Mouse (Mus musculus) heart, postnatal 36 days (tissue): ENCODE data around the gene Osr1. TPM values are rescaled to one million over a fixed set of nuclear protein-coding genes. Genes with fewer than 3 reads are reported as not detected.

Source experiments
- DNase-seq, 2 experiments: peaks; one replicate each; pipeline ENCODE4 v3.0.0; 2021 to 2022
- intact Hi-C: fragments of 180-260 bp; cut with DNase I; formaldehyde crosslinking; loops from one replicate; pipeline ENCODE4 v1.15.1; 2025
- total RNA-seq, 2 experiments: library from RNA; stranded (reverse); gene quantifications; 2 replicates each; pipeline ENCODE4 v1.2.3; 2021

The Osr1 gene
- total RNA-seq, 2 experiments from 2014 or later = 4.3 to 6.5 TPM

GRCm38 (mm10) chr12:9584366-9585084 lies 14.6 kb downstream of the Osr1 start:
- intact Hi-C loops = no loop called here

GRCm38 (mm10) chr12:9585085-9585453 lies 15.2 kb downstream of the Osr1 start:
- intact Hi-C loops = no loop called here
- DNase-seq = no peak

More at GRCm38 (mm10) chr12:9584366-9585084, 14.6 kb downstream of the Osr1 start:
- DNase-seq = peak; percentile 70 to 72

- DNase-seq = no peak
- intact Hi-C loops = no loop called here
Measured at GRCm38 (mm10) chr12:9587732-9588131, 17.8 kb downstream of the Osr1 start.

GRCm38 (mm10) chr12:9589561-9590134 lies 19.7 kb downstream of the Osr1 start:
- DNase-seq = no peak
- intact Hi-C loops = no loop called here

DNA sequence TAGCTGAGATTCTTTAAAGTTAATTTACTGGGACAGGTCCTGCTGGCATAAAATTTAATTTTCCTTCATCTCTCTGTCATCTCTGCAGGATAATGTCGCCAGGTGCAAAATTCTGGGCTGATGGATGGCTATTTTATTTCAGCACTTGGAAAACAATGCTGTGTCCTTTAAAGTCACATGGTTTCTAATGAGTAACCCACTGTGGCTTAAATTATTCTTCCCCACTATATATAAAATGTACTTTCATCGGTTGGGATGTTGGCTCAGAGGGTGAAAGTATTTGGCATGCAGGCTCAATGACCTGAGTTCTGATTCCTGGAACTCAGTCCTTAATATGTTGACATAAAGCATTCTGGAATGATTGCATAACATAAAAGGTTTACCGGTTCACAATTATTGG lies 21.2 kb downstream of the Osr1 start:
- intact Hi-C loops = no loop called here
- no peak for DNase-seq

- no peak for DNase-seq
- intact Hi-C loops = no loop called here
Measured at GRCm38 (mm10) chr12:9598219-9598618, 28.3 kb downstream of the Osr1 start.
